Mouse (Mus musculus): Measurements from ENCODE around the gene Ssc5d.

DNA sequence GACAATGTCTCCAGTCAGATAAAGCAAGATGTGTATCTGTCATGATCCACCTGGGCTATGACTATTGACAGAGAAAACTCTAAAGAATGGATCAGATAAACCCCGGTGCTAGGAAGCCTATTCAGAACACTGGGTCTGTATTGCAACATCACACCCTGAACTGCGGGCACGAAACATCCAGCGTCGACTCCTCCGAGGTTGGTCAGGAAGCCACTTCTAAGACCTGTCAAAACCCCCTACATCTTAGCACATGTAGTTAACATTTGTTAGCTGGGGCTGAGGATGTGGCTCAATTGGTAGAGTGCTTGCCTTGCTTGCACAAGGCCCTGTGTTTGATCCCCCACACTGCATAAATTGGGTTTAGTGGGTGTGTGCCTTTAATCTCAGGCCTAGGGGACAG is 22.8 kb downstream of the Ssc5d start:
- TF ChIP-seq CTCF (IDR thresholded peaks at IDR 0.05; ENCODE audit: borderline replicate concordance, control insufficient read depth, extremely low read depth, insufficient read depth, low read length, poor library complexity) (no peak), POLR2A (IDR thresholded peaks at IDR 0.05; ENCODE audit: control insufficient read depth, extremely low read depth, insufficient read depth, low read length, poor library complexity) (no peak)

Data from thymus, adult 2 months (tissue).